ENCODE assay signal across 10 mouse cellular contexts in genomic region chr7:124782816-124783215, GRCm38 (mm10).
DNase-seq lines count a peak whose midpoint lies in the region; ATAC-seq and TF ChIP-seq lines count a peak whose summit lies in the region.
"Had no signal": no experiment of that assay in that cellular context is flagged by ENCODE, and none has a peak within 500 bp of the region (broad histone marks: within the 10 kb centered on the region; RNA-seq: fewer than 3 reads in every experiment).

No protein-coding gene starts in this region.

- no peak overlapping the region for H3K4me2 ChIP-seq in lung, embryonic 14.5 days
- H3K4me2 ChIP-seq: embryonic facial prominence, embryonic 13.5 days had no signal

- 56% methylated on average over 4 of the region's 4 CpGs for WGBS in lung, embryonic 14.5 days
- 43% methylated on average over 4 of the region's 4 CpGs for WGBS in lung, adult 2 months

- no peaks in the 10 kb centered on the region for H3K27me3 ChIP-seq in lung, embryonic 14.5 days (ENCODE audit: insufficient read depth, low read length)
- H3K27me3 ChIP-seq: embryonic facial prominence, embryonic 13.5 days; megakaryocyte, embryonic 14.5 days had no signal

- no peak for TF ChIP-seq POLR2A in lung, adult 2 months (IDR thresholded peaks at IDR 0.05; ENCODE audit: borderline replicate concordance, extremely low read depth, low read depth, low read length)

- H3K27ac ChIP-seq in lung, embryonic 14.5 days (ENCODE audit: low read depth), result no peak overlapping the region
- H3K27ac ChIP-seq: embryonic facial prominence, embryonic 13.5 days had no signal

- H3K36me3 ChIP-seq in lung, embryonic 14.5 days (ENCODE audit: insufficient read depth), result no peaks in the 10 kb centered on the region
- H3K36me3 ChIP-seq: embryonic facial prominence, embryonic 13.5 days had no signal

- peak; percentile 69 for TF ChIP-seq CTCF in lung, embryonic 14.5 days (IDR thresholded peaks at IDR 0.05; ENCODE audit: low read depth)
- TF ChIP-seq CTCF in lung, adult 2 months (IDR thresholded peaks at IDR 0.05; ENCODE audit: insufficient read depth, low read length), result no peak

- no peak overlapping the region for H3K9ac ChIP-seq in lung, embryonic 14.5 days
- H3K9ac ChIP-seq: embryonic facial prominence, embryonic 13.5 days had no signal

- no peak for DNase-seq in frontal cortex, postnatal 25 days (ENCODE audit: low spot score in 2 of 2)
- DNase-seq in lung, embryonic 14.5 days, result peak; percentile 56
- DNase-seq in lung, adult 2 months, result no peak
- peak; percentile 20 for DNase-seq in embryo, embryonic 9.5 days (ENCODE audit: extremely low spot score)
- peak; percentile 17 for DNase-seq in mesoderm, embryonic 11.5 days (ENCODE audit: low read depth, low spot score)
- DNase-seq in B cell, adult 2 months, result no peak
- no peak for DNase-seq in gastrocnemius, adult 8-10 months (ENCODE audit: low spot score in 2 of 2)

- no peaks in the 10 kb centered on the region; the same call in 1 of the 2 replicates for H3K9me3 ChIP-seq in lung, embryonic 14.5 days (ENCODE audit: low read depth, low read length)
- H3K9me3 ChIP-seq: embryonic facial prominence, embryonic 13.5 days had no signal

- peak; percentile 55; the same call in 1 of the 2 replicates for ATAC-seq in frontal cortex, adult (ENCODE audit: low TSS enrichment)
- ATAC-seq in lung, embryonic 14.5 days (ENCODE audit: insufficient read depth), result no peak

- H3K4me3 ChIP-seq in lung, embryonic 14.5 days (ENCODE audit: low read depth, low read length), result no peak overlapping the region
- no peak overlapping the region for H3K4me3 ChIP-seq in lung, adult 2 months (replicated peaks; ENCODE audit: extremely low read depth, low read depth, low read length)
- H3K4me3 ChIP-seq: embryonic facial prominence, embryonic 13.5 days; megakaryocyte, embryonic 14.5 days had no signal

- no peaks in the 10 kb centered on the region for H3K4me1 ChIP-seq in lung, embryonic 14.5 days (ENCODE audit: insufficient read depth)
- H3K4me1 ChIP-seq in lung, adult 2 months (ENCODE audit: control insufficient read depth, insufficient read depth, low read length), result no peaks in the 10 kb centered on the region
- H3K4me1 ChIP-seq: embryonic facial prominence, embryonic 13.5 days; megakaryocyte, embryonic 14.5 days had no signal

Comparison
In these comparisons a context has a peak if more than half of its experiments do, and no peak if none do; other contexts are left out.
1. DNase-seq: peak in lung, embryonic 14.5 days (single experiment), embryo, embryonic 9.5 days (single experiment) and mesoderm, embryonic 11.5 days (single experiment); none in frontal cortex, postnatal 25 days (0 of 2), lung, adult 2 months (single experiment), B cell, adult 2 months (0 of 2) and gastrocnemius, adult 8-10 months (0 of 2).